Mouse (Mus musculus) C2C12 (cell line): ENCODE results near the gene Wdr90.

ENCODE experiments used
- CTCF ChIP-seq: IDR thresholded peaks from one replicate; pipeline ENCODE4 v1.5.1; 2011; ENCODE audit not compliant: control insufficient read depth, insufficient read depth, insufficient read length
- MAX ChIP-seq: IDR thresholded peaks from one replicate; pipeline ENCODE4 v1.6.1; 2011; ENCODE audit warnings: mild to moderate bottlenecking, control low read depth
- MYOD1 ChIP-seq: IDR thresholded peaks from one replicate; pipeline ENCODE4 v1.6.1; 2011; ENCODE audit warnings: low read depth; ENCODE audit not compliant: control insufficient read depth, insufficient read length
- USF1 ChIP-seq: IDR thresholded peaks from one replicate; pipeline ENCODE4 v1.6.1; 2011; ENCODE audit warnings: low read depth, mild to moderate bottlenecking, control low read depth, moderate library complexity

DNA sequence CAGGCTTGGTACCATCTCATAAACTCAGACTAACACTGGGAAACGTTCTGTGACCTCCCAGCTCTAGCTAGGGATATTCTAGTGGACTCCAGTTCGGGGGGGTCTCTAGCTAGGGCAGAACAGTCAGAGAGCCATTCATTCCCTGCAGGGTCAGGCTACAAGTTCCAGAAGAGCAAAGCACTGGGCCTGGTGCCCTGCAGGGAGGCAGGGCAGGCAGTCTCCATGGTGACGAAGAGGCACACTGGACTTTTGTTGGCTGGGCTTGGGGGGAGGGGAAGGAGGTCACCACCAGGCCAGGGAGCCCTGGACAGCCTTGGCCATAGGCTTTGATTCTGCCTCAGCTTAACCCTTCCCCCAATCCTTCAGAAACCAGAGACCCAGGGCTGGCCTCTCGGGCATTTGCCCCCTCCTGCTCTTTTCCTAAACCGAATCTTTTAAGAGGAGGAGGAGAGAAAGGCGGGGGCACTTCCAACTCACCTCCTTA, 65.7 kb downstream of the Wdr90 start, which contains the start of gene AC134908.4:
- TF ChIP-seq MAX: no peak
- TF ChIP-seq USF1: no peak
- no peak for TF ChIP-seq CTCF
- TF ChIP-seq MYOD1: no peak
